Mouse (Mus musculus): ENCODE results near the gene Gm49355.
A peak's percentile ranks its signal among the peaks of the same experiment; 100 is the strongest.
"Not testable (repeated sequence)": the region's sequence is repeated elsewhere in the genome, so short reads cannot be mapped to it uniquely, and the experiment has no call there.

Gene Gm49355

GRCm38 (mm10) chr14:12283641-12284040 is at the start of gene Gm49355:
Gene Gm49355 (plus strand): TSS chr14:12283976.
- no peak for DNase-seq (ENCODE audit: low spot score in 2 of 2)

- no peak for DNase-seq (ENCODE audit: low spot score in 2 of 2)
These were observed 40.0 kb upstream of the Gm49355 start for GRCm38 (mm10) chr14:12243726-12244125.

- DNase-seq (ENCODE audit: low spot score in 2 of 2), result no peak
These were observed 7.7 kb upstream of the Gm49355 start for GRCm38 (mm10) chr14:12276031-12276430.

- DNase-seq (ENCODE audit: low spot score in 2 of 2), result peak; percentile 78 to 82
These were observed 551 bp downstream of the Gm49355 start, which contains the start of gene 3830406C13Rik for GRCm38 (mm10) chr14:12284141-12284912. Gene 3830406C13Rik (plus strand): TSS chr14:12284173.

- not testable (repeated sequence) for DNase-seq (ENCODE audit: low spot score in 2 of 2)
These were observed 6.0 kb downstream of the Gm49355 start for GRCm38 (mm10) chr14:12289747-12290146.

GRCm38 (mm10) chr14:12296391-12296790 is 12.6 kb downstream of the Gm49355 start:
- no peak for DNase-seq (ENCODE audit: low spot score in 2 of 2)

GRCm38 (mm10) chr14:12299171-12299570 is 15.4 kb downstream of the Gm49355 start:
- DNase-seq (ENCODE audit: low spot score in 2 of 2), result no peak

GRCm38 (mm10) chr14:12299654-12300053 is 15.9 kb downstream of the Gm49355 start:
- DNase-seq (ENCODE audit: low spot score in 2 of 2), result no peak

- DNase-seq (ENCODE audit: low spot score in 2 of 2), result no peak
These were observed 16.5 kb downstream of the Gm49355 start for GRCm38 (mm10) chr14:12300275-12300674.

- DNase-seq (ENCODE audit: low spot score in 2 of 2), result no peak
These were observed 16.9 kb downstream of the Gm49355 start for GRCm38 (mm10) chr14:12300677-12301076.

- no peak for DNase-seq (ENCODE audit: low spot score in 2 of 2)
These were observed 19.3 kb downstream of the Gm49355 start for GRCm38 (mm10) chr14:12303106-12303505.

GRCm38 (mm10) chr14:12333622-12334021 is 49.8 kb downstream of the Gm49355 start:
- DNase-seq (ENCODE audit: low spot score in 2 of 2), result no peak

GRCm38 (mm10) chr14:12334925-12335324 is 51.1 kb downstream of the Gm49355 start:
- no peak for DNase-seq (ENCODE audit: low spot score in 2 of 2)

- no peak for DNase-seq (ENCODE audit: low spot score in 2 of 2)
These were observed 53.7 kb downstream of the Gm49355 start for GRCm38 (mm10) chr14:12337421-12337997.

- no peak for DNase-seq (ENCODE audit: low spot score in 2 of 2)
These were observed 54.4 kb downstream of the Gm49355 start for GRCm38 (mm10) chr14:12337998-12338809.

- peak in 1 of 2 experiments; percentile 33 for DNase-seq (ENCODE audit: low spot score in 2 of 2)
These were observed 55.2 kb downstream of the Gm49355 start for GRCm38 (mm10) chr14:12338811-12339565.

- peak in 1 of 2 experiments; percentile 19 for DNase-seq (ENCODE audit: low spot score in 2 of 2)
These were observed 56.7 kb downstream of the Gm49355 start for GRCm38 (mm10) chr14:12340238-12341074.

GRCm38 (mm10) chr14:12341075-12341788 is 57.5 kb downstream of the Gm49355 start:
- no peak for DNase-seq (ENCODE audit: low spot score in 2 of 2)

- DNase-seq (ENCODE audit: low spot score in 2 of 2), result no peak
These were observed 58.1 kb downstream of the Gm49355 start for GRCm38 (mm10) chr14:12341789-12342457.

Data from urinary bladder, postnatal 4 days (tissue).